Mouse (Mus musculus): Measurements from ENCODE around the gene Cbr3. TPM values are rescaled to one million over a fixed set of nuclear protein-coding genes. Genes with fewer than 3 reads are reported as not detected.
A peak's percentile ranks its signal among the peaks of the same experiment; 100 is the strongest.

The Cbr3 gene
- polyA plus RNA-seq, 1 experiment, result 7.0 TPM

DNA sequence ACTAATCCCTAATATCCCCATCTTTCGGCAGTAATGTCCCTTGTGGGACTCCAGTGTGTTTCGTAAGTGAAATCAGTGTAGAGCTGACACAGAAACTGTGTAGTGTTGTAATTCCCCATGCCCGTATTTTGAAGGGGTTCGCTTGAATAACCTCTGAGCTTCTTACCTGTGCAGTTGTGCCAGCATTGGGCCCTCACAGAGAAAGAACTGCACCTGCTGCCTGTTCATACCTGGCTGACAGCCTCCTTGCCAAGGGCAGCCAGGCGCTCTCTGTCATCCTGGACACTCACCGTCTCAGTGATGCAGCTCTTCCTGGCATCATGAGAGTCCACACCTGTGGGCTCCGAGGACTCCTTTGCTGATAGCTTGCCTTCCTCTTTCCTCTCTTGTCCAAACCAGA, 30.0 kb downstream of the Cbr3 start:
- H3K9ac ChIP-seq (ENCODE audit: low read depth, poor library complexity, severe bottlenecking), result no peak overlapping the region
- H3K9me3 ChIP-seq (replicated peaks; ENCODE audit: control insufficient read depth, insufficient read depth, low read length, poor library complexity, severe bottlenecking), result no peaks in the 10 kb centered on the region
- H3K27ac ChIP-seq (ENCODE audit: insufficient read depth, low read length), result no peak overlapping the region
- no peak overlapping the region for H3K4me3 ChIP-seq (ENCODE audit: low read depth, low read length)
- H3K27me3 ChIP-seq (ENCODE audit: control insufficient read depth, insufficient read depth, low read length, poor library complexity, severe bottlenecking), result no peaks in the 10 kb centered on the region
- H3K4me1 ChIP-seq (ENCODE audit: control insufficient read depth, insufficient read depth, low read length), result peaks cover 3% of the 10 kb centered on the region
- H3K36me3 ChIP-seq (ENCODE audit: control insufficient read depth, insufficient read depth, low read length, poor library complexity, severe bottlenecking), result no peaks in the 10 kb centered on the region
- TF ChIP-seq CTCF (IDR thresholded peaks at IDR 0.05; ENCODE audit: low read depth, low read length), result no peak

DNA sequence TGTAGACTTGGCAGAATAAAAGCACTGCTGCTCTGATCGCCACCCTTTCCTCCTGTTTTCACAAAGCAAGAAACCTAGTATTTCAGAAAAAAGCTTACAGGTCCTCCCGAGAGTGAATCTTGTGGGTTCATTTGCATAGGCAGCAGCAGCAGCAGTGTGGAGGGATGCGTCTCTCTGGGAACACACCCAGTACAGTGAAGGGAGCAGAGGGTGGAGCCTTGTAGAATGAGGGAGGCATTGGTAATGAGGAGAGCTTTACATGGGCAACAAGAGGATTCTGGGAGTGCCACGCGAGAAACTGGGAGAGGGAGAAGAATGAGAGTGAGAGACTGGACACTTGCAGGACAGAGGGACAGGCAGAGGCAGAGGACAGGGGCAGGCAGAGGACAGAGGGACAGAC, 31.4 kb downstream of the Cbr3 start:
- Histone ChIP-seq H3K27ac (ENCODE audit: insufficient read depth, low read length) (no peak overlapping the region), H3K4me1 (ENCODE audit: control insufficient read depth, insufficient read depth, low read length) (peaks cover 3% of the 10 kb centered on the region), H3K36me3 (ENCODE audit: control insufficient read depth, insufficient read depth, low read length, poor library complexity, severe bottlenecking) (no peaks in the 10 kb centered on the region), H3K4me3 (ENCODE audit: low read depth, low read length) (no peak overlapping the region), H3K9me3 (replicated peaks; ENCODE audit: control insufficient read depth, insufficient read depth, low read length, poor library complexity, severe bottlenecking) (no peaks in the 10 kb centered on the region), H3K27me3 (ENCODE audit: control insufficient read depth, insufficient read depth, low read length, poor library complexity, severe bottlenecking) (no peaks in the 10 kb centered on the region), H3K9ac (ENCODE audit: low read depth, poor library complexity, severe bottlenecking) (no peak overlapping the region)
- no peak for TF ChIP-seq CTCF (IDR thresholded peaks at IDR 0.05; ENCODE audit: low read depth, low read length)
- TF ChIP-seq POLR2A (IDR thresholded peaks at IDR 0.05; ENCODE audit: insufficient read depth, low read length), result no peak
- TF ChIP-seq EP300 (IDR thresholded peaks at IDR 0.05; ENCODE audit: insufficient read depth, low read depth, low read length), result no peak

- no peak overlapping the region for H3K27ac ChIP-seq (ENCODE audit: insufficient read depth, low read length)
- H3K4me1 ChIP-seq (ENCODE audit: control insufficient read depth, insufficient read depth, low read length), result peaks cover 3% of the 10 kb centered on the region
- no peak overlapping the region for H3K4me3 ChIP-seq (ENCODE audit: low read depth, low read length)
- H3K9me3 ChIP-seq (replicated peaks; ENCODE audit: control insufficient read depth, insufficient read depth, low read length, poor library complexity, severe bottlenecking), result no peaks in the 10 kb centered on the region
- TF ChIP-seq POLR2A (IDR thresholded peaks at IDR 0.05; ENCODE audit: insufficient read depth, low read length) (no peak), EP300 (IDR thresholded peaks at IDR 0.05; ENCODE audit: insufficient read depth, low read depth, low read length) (no peak), CTCF (IDR thresholded peaks at IDR 0.05; ENCODE audit: low read depth, low read length) (no peak)
- H3K9ac ChIP-seq (ENCODE audit: low read depth, poor library complexity, severe bottlenecking), result no peak overlapping the region
- no peaks in the 10 kb centered on the region for H3K27me3 ChIP-seq (ENCODE audit: control insufficient read depth, insufficient read depth, low read length, poor library complexity, severe bottlenecking)
- no peaks in the 10 kb centered on the region for H3K36me3 ChIP-seq (ENCODE audit: control insufficient read depth, insufficient read depth, low read length, poor library complexity, severe bottlenecking)
Measured at GRCm38 (mm10) chr16:93715826-93716225, 32.8 kb downstream of the Cbr3 start.

DNA sequence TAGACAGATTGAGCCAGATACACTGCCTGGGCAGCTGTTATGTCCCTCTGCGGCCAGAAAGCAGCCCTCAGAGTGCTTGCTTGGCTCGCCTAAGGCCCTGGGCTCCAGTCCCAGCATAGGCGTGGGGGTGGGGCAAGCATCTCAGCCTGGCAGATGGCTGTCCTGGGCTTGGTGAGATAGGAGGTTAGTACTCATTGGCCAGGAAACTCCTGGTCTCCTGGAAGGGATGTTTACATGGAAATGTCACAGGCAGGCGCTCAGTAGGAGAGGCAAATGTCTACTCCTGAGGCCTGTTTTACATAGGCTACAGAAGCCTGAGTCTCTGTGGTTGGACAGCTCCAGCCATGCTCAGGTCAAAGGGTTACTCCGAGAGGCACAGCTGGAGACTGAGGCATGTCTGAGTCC, 34.3 kb downstream of the Cbr3 start:
- H3K4me1 ChIP-seq (ENCODE audit: control insufficient read depth, insufficient read depth, low read length), result peaks cover 3% of the 10 kb centered on the region
- H3K27ac ChIP-seq (ENCODE audit: insufficient read depth, low read length), result peak overlapping the region; percentile 52
- no peaks in the 10 kb centered on the region for H3K9me3 ChIP-seq (replicated peaks; ENCODE audit: control insufficient read depth, insufficient read depth, low read length, poor library complexity, severe bottlenecking)
- no peak overlapping the region for H3K4me3 ChIP-seq (ENCODE audit: low read depth, low read length)
- no peak overlapping the region for H3K9ac ChIP-seq (ENCODE audit: low read depth, poor library complexity, severe bottlenecking)
- no peaks in the 10 kb centered on the region for H3K36me3 ChIP-seq (ENCODE audit: control insufficient read depth, insufficient read depth, low read length, poor library complexity, severe bottlenecking)
- no peaks in the 10 kb centered on the region for H3K27me3 ChIP-seq (ENCODE audit: control insufficient read depth, insufficient read depth, low read length, poor library complexity, severe bottlenecking)
- peak; percentile 79; the same call in 1 of the 2 replicates for TF ChIP-seq EP300 (IDR thresholded peaks at IDR 0.05; ENCODE audit: insufficient read depth, low read depth, low read length)
- no peak for TF ChIP-seq POLR2A (IDR thresholded peaks at IDR 0.05; ENCODE audit: insufficient read depth, low read length)

GRCm38 (mm10) chr16:93721771-93722170, 38.8 kb downstream of the Cbr3 start:
- TF ChIP-seq EP300 (IDR thresholded peaks at IDR 0.05; ENCODE audit: insufficient read depth, low read depth, low read length) (no peak), POLR2A (IDR thresholded peaks at IDR 0.05; ENCODE audit: insufficient read depth, low read length) (no peak), CTCF (IDR thresholded peaks at IDR 0.05; ENCODE audit: low read depth, low read length) (no peak)
- Histone ChIP-seq H3K9ac (ENCODE audit: low read depth, poor library complexity, severe bottlenecking) (no peak overlapping the region), H3K36me3 (ENCODE audit: control insufficient read depth, insufficient read depth, low read length, poor library complexity, severe bottlenecking) (no peaks in the 10 kb centered on the region), H3K27ac (ENCODE audit: insufficient read depth, low read length) (no peak overlapping the region), H3K4me3 (ENCODE audit: low read depth, low read length) (no peak overlapping the region), H3K27me3 (ENCODE audit: control insufficient read depth, insufficient read depth, low read length, poor library complexity, severe bottlenecking) (no peaks in the 10 kb centered on the region), H3K4me1 (ENCODE audit: control insufficient read depth, insufficient read depth, low read length) (no peaks in the 10 kb centered on the region), H3K9me3 (replicated peaks; ENCODE audit: control insufficient read depth, insufficient read depth, low read length, poor library complexity, severe bottlenecking) (no peaks in the 10 kb centered on the region)

GRCm38 (mm10) chr16:93722476-93722875, 39.5 kb downstream of the Cbr3 start:
- no peak overlapping the region for H3K4me3 ChIP-seq (ENCODE audit: low read depth, low read length)
- H3K9me3 ChIP-seq (replicated peaks; ENCODE audit: control insufficient read depth, insufficient read depth, low read length, poor library complexity, severe bottlenecking), result no peaks in the 10 kb centered on the region
- H3K4me1 ChIP-seq (ENCODE audit: control insufficient read depth, insufficient read depth, low read length), result no peaks in the 10 kb centered on the region
- no peaks in the 10 kb centered on the region for H3K27me3 ChIP-seq (ENCODE audit: control insufficient read depth, insufficient read depth, low read length, poor library complexity, severe bottlenecking)
- H3K9ac ChIP-seq (ENCODE audit: low read depth, poor library complexity, severe bottlenecking), result no peak overlapping the region
- no peak overlapping the region for H3K27ac ChIP-seq (ENCODE audit: insufficient read depth, low read length)
- H3K36me3 ChIP-seq (ENCODE audit: control insufficient read depth, insufficient read depth, low read length, poor library complexity, severe bottlenecking), result no peaks in the 10 kb centered on the region
- TF ChIP-seq EP300 (IDR thresholded peaks at IDR 0.05; ENCODE audit: insufficient read depth, low read depth, low read length) (no peak), CTCF (IDR thresholded peaks at IDR 0.05; ENCODE audit: low read depth, low read length) (no peak), POLR2A (IDR thresholded peaks at IDR 0.05; ENCODE audit: insufficient read depth, low read length) (no peak)
